Mouse (Mus musculus): Measurements from ENCODE around the gene Slc16a5. TPM values are rescaled to one million over a fixed set of nuclear protein-coding genes. Genes with fewer than 3 reads are reported as not detected.
"Not testable (repeated sequence)": the region's sequence is repeated elsewhere in the genome, so short reads cannot be mapped to it uniquely, and the experiment has no call there.

The Slc16a5 gene
- polyA plus RNA-seq, 1 experiment from 2014 or later = 0.34 TPM

DNA sequence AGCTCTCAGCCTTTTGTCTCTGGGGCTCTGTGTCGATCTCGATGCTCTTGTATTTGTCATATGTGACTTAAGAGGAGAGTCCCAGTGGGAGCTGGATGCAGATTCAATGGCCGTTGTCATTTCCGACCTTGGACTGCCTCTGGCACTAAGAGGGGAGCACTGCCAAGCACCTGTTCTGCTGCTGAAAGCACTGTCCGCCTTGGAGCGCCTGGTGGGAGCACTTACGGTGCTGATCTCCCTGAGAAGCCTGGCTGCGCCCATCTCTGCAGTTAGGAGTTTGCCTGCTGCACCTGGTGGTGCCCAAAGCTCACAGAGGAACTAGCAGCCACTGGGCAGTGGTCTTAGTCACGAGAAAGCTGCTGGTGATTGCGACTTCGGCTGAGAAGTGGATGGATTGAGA lies 21.0 kb downstream of the Slc16a5 start:
- WGBS = 69% methylated on average over 11 of the region's 11 CpGs
- no peak overlapping the region for H3K27ac ChIP-seq (ENCODE audit: low read depth, low read length)
- no peak overlapping the region for H3K4me2 ChIP-seq (ENCODE audit: low read length)
- no peaks in the 10 kb centered on the region for H3K9me3 ChIP-seq (ENCODE audit: control insufficient read depth, low read length)
- H3K9ac ChIP-seq (ENCODE audit: low read depth, low read length) = no peak overlapping the region; the same call in 1 of the 2 replicates
- H3K27me3 ChIP-seq (replicated peaks; ENCODE audit: control insufficient read depth, insufficient read depth, low read length) = no peaks in the 10 kb centered on the region
- no peak for ATAC-seq
- no peak overlapping the region for H3K4me3 ChIP-seq (ENCODE audit: low read length)
- H3K36me3 ChIP-seq (ENCODE audit: control insufficient read depth, insufficient read depth, low read length) = no peaks in the 10 kb centered on the region
- H3K4me1 ChIP-seq (ENCODE audit: control insufficient read depth, insufficient read depth, low read depth, low read length) = no peaks in the 10 kb centered on the region

DNA sequence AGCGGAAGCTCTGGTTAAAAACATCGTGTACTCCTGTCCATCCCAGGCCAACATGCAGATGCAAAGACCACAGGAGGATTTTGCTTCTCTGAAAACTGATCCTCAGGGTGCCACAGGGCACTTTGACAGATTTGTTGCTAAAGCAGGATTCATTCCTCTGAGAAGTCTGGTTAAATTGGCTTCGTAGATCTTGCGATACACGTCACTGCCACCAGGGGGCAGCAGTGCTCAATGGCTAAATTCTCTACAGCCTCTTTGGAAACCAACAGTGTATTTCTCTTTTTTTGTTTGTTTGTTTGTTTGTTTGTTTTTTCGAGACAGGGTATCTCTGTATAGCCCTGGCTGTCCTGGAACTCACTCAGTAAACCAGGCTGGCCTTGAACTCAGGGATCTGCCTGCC lies 21.5 kb downstream of the Slc16a5 start:
- H3K9ac ChIP-seq (ENCODE audit: low read depth, low read length) = no peak overlapping the region; the same call in 1 of the 2 replicates
- H3K27ac ChIP-seq (ENCODE audit: low read depth, low read length) = no peak overlapping the region
- 0 out of 2 replicates have a peak, but pooled peaks have one; percentile 37 for ATAC-seq
- H3K4me2 ChIP-seq (ENCODE audit: low read length) = no peak overlapping the region
- H3K27me3 ChIP-seq (replicated peaks; ENCODE audit: control insufficient read depth, insufficient read depth, low read length) = no peaks in the 10 kb centered on the region
- H3K4me1 ChIP-seq (ENCODE audit: control insufficient read depth, insufficient read depth, low read depth, low read length) = no peaks in the 10 kb centered on the region
- no peaks in the 10 kb centered on the region for H3K36me3 ChIP-seq (ENCODE audit: control insufficient read depth, insufficient read depth, low read length)
- no peaks in the 10 kb centered on the region for H3K9me3 ChIP-seq (ENCODE audit: control insufficient read depth, low read length)
- H3K4me3 ChIP-seq (ENCODE audit: low read length) = no peak overlapping the region
- WGBS = 16% methylated on average over 6 of the region's 6 CpGs

DNA sequence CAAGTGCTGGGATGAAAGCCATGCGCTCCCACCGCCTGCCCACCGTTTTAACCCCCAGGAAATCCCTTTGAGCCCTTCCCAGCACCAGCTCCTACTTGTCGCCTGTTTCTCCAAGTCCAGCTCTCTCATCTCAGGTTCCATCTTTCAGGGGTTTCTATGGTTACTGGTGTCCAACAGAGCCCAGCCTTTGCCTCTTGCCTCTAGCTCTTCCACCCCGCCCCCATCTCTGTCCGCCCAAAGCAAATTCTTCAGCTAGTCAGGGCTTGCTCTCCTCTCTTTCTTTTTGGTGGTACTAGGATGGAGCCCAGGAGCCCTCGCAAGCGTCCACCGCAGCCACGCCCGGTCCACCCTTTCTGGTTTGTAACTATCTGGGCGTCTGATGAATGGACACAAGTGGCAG lies 22.9 kb downstream of the Slc16a5 start:
- WGBS = 41% methylated on average over 12 of the region's 12 CpGs
- no peaks in the 10 kb centered on the region for H3K27me3 ChIP-seq (replicated peaks; ENCODE audit: control insufficient read depth, insufficient read depth, low read length)
- H3K27ac ChIP-seq (ENCODE audit: low read depth, low read length) = no peak overlapping the region
- no peak overlapping the region for H3K4me3 ChIP-seq (ENCODE audit: low read length)
- H3K9me3 ChIP-seq (ENCODE audit: control insufficient read depth, low read length) = no peaks in the 10 kb centered on the region
- 0 out of 2 replicates have a peak, but pooled peaks cover 5% of the 10 kb centered on the region for H3K36me3 ChIP-seq (ENCODE audit: control insufficient read depth, insufficient read depth, low read length)
- H3K4me2 ChIP-seq (ENCODE audit: low read length) = no peak overlapping the region
- H3K9ac ChIP-seq (ENCODE audit: low read depth, low read length) = no peak overlapping the region
- H3K4me1 ChIP-seq (ENCODE audit: control insufficient read depth, insufficient read depth, low read depth, low read length) = no peaks in the 10 kb centered on the region; the same call in 1 of the 2 replicates
- no peak for ATAC-seq

DNA sequence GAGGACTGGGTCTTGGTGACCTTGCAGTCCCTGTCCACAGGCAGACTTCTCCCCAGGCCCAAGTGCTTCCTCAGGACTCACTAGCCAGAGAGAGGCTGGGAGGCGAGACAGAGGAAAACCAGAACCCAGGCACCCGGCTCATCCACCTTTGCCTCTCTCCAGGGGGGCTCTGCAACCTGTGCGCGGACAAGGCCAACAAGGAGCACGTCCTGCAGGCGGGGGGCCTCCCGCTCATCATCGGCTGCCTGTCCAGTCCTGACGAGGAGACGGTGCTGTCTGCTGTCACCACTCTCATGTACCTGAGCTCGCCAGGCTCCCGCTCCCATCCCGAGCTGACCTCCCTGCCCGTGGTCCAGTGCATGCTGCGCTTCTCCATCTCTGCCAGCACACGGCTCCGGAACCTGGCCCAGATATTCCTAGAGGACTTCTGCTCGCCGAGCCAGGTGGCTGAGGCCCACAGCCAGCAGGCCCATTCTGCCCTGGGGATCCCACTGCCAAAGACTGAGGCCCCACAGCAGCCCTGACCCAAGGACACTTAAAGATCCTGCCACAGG lies 26.4 kb downstream of the Slc16a5 start:
- Histone ChIP-seq H3K4me1 (ENCODE audit: control insufficient read depth, insufficient read depth, low read depth, low read length) (peaks cover 15% of the 10 kb centered on the region), H3K27me3 (replicated peaks; ENCODE audit: control insufficient read depth, insufficient read depth, low read length) (no peaks in the 10 kb centered on the region), H3K36me3 (ENCODE audit: control insufficient read depth, insufficient read depth, low read length) (0 out of 2 replicates have a peak, but pooled peaks cover 5% of the 10 kb centered on the region), H3K4me2 (ENCODE audit: low read length) (no peak overlapping the region), H3K9me3 (ENCODE audit: control insufficient read depth, low read length) (no peaks in the 10 kb centered on the region), H3K4me3 (ENCODE audit: low read length) (no peak overlapping the region), H3K27ac (ENCODE audit: low read depth, low read length) (no peak overlapping the region), H3K9ac (ENCODE audit: low read depth, low read length) (no peak overlapping the region)
- no peak for ATAC-seq
- 87% methylated on average over 17 of the region's 19 CpGs for WGBS

DNA sequence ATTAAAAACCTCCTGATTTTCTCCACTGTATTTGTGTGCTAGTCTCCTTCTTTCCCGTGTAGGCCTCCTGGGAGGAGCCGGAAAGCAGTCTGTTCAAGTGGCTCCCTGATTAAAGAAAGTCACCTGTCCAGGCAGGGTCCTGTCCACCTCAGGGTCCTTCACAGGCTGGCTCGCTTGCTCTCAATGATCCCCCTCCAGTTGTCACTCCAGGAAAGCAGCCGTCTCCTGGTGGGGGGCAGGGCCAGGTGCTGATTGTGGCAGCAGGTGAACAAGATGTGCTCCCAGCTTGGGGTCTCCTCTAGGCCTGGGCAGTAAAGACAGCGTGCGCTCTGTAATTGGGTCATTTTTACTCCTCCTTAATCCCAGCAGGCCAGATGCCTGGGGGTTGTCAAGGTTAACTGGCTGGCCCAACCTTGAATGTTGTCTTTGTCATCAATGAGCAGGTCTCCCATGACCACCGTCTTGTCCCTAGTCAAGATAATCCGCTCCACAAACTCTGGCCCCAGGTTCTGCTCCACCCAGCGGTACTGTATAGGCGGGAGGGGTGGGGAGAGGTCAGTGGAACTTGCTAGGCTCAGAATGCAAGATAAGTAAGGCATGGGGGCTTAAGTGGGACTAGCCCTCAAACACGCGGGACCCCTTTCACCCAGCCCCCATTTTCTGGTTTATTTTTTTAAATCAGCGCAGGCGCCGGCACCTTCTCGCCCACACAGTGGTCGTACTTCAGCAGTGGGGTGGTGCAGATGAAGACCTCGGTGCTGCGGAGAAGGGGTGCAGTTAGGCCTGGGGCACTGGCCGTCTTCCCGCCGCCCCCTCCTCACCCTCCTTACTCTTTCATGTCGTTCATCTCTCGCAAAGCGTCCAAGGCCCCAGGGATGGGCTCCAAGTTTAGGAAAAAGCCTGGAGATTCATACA lies 28.4 kb downstream of the Slc16a5 start:
- peak overlapping the region; percentile 67 for H3K27ac ChIP-seq (ENCODE audit: low read depth, low read length)
- peaks cover 15% of the 10 kb centered on the region for H3K4me1 ChIP-seq (ENCODE audit: control insufficient read depth, insufficient read depth, low read depth, low read length)
- no peaks in the 10 kb centered on the region for H3K27me3 ChIP-seq (replicated peaks; ENCODE audit: control insufficient read depth, insufficient read depth, low read length)
- peak; percentile 62 for ATAC-seq
- H3K9me3 ChIP-seq (ENCODE audit: control insufficient read depth, low read length) = no peaks in the 10 kb centered on the region
- H3K4me3 ChIP-seq (ENCODE audit: low read length) = peak overlapping the region; percentile 77
- 23% methylated on average over 25 of the region's 25 CpGs for WGBS
- peak overlapping the region; percentile 88 for H3K9ac ChIP-seq (ENCODE audit: low read depth, low read length)
- peak overlapping the region; percentile 84 for H3K4me2 ChIP-seq (ENCODE audit: low read length)
- 0 out of 2 replicates have a peak, but pooled peaks cover 5% of the 10 kb centered on the region for H3K36me3 ChIP-seq (ENCODE audit: control insufficient read depth, insufficient read depth, low read length)

DNA sequence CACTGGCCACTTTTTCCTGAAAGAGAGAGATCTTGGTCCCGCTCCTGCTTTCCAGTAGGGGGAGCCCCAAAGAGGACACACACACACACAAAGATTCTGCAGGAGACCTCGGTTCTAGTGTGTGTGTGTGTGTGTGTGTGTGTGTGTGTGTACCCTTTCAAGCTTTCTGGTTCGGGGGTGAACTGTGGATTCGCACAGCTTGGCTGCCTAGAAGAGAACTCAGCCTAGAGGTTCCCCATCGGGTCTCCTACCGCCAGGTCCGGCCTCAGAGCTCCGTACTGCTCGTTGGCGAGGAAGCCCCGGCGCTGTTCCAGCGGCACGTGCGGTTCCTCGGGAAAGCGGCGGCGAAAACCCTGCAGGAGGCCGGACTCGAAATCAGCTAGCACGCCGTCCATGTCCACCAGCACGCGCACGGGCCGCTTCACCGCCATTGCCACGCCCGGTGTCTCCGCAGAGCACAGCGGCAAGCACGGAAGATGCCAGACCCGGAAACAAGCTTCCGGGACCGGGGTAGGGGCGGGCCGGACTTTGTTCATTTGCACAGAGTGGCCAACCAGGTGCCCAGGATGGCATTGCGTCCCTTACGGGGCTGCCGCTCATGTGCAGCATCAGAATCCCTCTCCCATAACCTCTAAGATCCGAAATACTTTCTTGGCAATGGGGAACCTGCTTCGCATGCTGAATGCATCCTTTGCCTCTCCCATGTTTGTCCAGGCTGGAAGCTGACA lies 29.2 kb downstream of the Slc16a5 start, which contains the start of gene Nt5c:
TSS of gene Nt5c (minus strand) at position 507 of the 728 bp plus-strand sequence.
- ATAC-seq = peak; percentile 93
- Histone ChIP-seq H3K4me1 (ENCODE audit: control insufficient read depth, insufficient read depth, low read depth, low read length) (peaks cover 15% of the 10 kb centered on the region), H3K4me3 (ENCODE audit: low read length) (peak within 1 kb of the TSS; percentile 77), H3K27ac (ENCODE audit: low read depth, low read length) (peak within 1 kb of the TSS; percentile 86), H3K9me3 (ENCODE audit: control insufficient read depth, low read length) (no peaks in the 10 kb centered on the region), H3K9ac (ENCODE audit: low read depth, low read length) (peak within 1 kb of the TSS; percentile 88), H3K27me3 (replicated peaks; ENCODE audit: control insufficient read depth, insufficient read depth, low read length) (no peaks in the 10 kb centered on the region), H3K36me3 (ENCODE audit: control insufficient read depth, insufficient read depth, low read length) (0 out of 2 replicates have a peak, but pooled peaks cover 5% of the 10 kb centered on the region), H3K4me2 (ENCODE audit: low read length) (peak within 1 kb of the TSS; percentile 84)
- WGBS = 0% methylated on average over 43 of the region's 43 CpGs

DNA sequence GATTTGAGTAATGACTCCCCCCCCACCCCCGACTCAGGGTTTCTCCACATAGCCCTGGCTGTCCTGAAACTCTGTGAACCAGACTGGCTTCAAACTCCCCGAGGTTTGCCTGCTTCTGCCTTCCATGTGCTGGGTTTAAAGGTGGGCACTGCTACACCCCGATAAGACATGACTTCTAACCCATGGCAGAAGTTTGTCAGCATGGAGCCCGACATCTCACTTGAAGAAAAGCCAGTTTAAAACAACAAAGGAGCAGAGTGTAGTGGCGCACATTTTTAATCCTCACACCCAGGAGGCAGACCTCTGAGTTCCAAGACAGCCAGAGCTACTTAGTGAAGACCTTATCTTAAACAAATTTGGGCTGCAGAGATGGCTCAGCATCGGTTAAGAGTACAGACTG lies 30.1 kb downstream of the Slc16a5 start:
- peak overlapping the region; percentile 84 for H3K4me2 ChIP-seq (ENCODE audit: low read length)
- H3K27ac ChIP-seq (ENCODE audit: low read depth, low read length) = peak overlapping the region; percentile 86; the same call in 1 of the 2 replicates
- no peak for ATAC-seq
- WGBS = 42% methylated on average over 6 of the region's 6 CpGs
- no peaks in the 10 kb centered on the region for H3K27me3 ChIP-seq (replicated peaks; ENCODE audit: control insufficient read depth, insufficient read depth, low read length)
- peak overlapping the region; percentile 77; the same call in 1 of the 2 replicates for H3K4me3 ChIP-seq (ENCODE audit: low read length)
- peaks cover 10% of the 10 kb centered on the region for H3K36me3 ChIP-seq (ENCODE audit: control insufficient read depth, insufficient read depth, low read length)
- no peak overlapping the region; the same call in 1 of the 2 replicates for H3K9ac ChIP-seq (ENCODE audit: low read depth, low read length)
- H3K4me1 ChIP-seq (ENCODE audit: control insufficient read depth, insufficient read depth, low read depth, low read length) = peaks cover 15% of the 10 kb centered on the region
- H3K9me3 ChIP-seq (ENCODE audit: control insufficient read depth, low read length) = no peaks in the 10 kb centered on the region

DNA sequence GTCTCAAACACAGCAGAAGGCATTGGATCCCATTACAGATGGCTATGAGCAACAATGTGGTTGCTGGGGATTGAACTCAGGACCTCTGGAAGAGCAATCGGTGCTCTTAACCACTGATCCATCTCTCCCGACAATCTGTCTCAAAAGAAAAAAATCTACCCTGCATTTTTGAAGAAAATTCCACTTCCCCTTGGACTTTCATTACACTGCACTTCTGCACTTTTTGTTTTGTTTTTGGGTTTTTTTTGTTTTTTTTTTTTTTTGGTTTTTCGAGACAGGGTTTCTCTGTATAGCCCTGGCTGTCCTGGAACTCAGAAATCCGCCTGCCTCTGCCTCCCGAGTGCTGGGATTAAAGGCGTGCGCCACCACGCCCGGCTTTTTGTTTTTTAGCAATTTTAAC lies 34.3 kb downstream of the Slc16a5 start:
- H3K27ac ChIP-seq (ENCODE audit: low read depth, low read length); H3K4me2 ChIP-seq (ENCODE audit: low read length); H3K9ac ChIP-seq (ENCODE audit: low read depth, low read length); H3K27me3 ChIP-seq (replicated peaks; ENCODE audit: control insufficient read depth, insufficient read depth, low read length); H3K4me1 ChIP-seq (ENCODE audit: control insufficient read depth, insufficient read depth, low read depth, low read length); ATAC-seq; H3K4me3 ChIP-seq (ENCODE audit: low read length); H3K9me3 ChIP-seq (ENCODE audit: control insufficient read depth, low read length): not testable (repeated sequence)
- 87% methylated on average over 9 of the region's 9 CpGs for WGBS
- peaks cover 35% of the 10 kb centered on the region for H3K36me3 ChIP-seq (ENCODE audit: control insufficient read depth, insufficient read depth, low read length)
